Mouse (Mus musculus): Measurements from ENCODE around the gene Olfr1392. TPM values are rescaled to one million over a fixed set of nuclear protein-coding genes. Genes with fewer than 3 reads are reported as not detected.
A peak's percentile ranks its signal among the peaks of the same experiment; 100 is the strongest.
"Not testable (repeated sequence)": the region's sequence is repeated elsewhere in the genome, so short reads cannot be mapped to it uniquely, and the experiment has no call there.

The Olfr1392 gene
- total RNA-seq, 1 experiment from 2014 or later = not detected

DNA sequence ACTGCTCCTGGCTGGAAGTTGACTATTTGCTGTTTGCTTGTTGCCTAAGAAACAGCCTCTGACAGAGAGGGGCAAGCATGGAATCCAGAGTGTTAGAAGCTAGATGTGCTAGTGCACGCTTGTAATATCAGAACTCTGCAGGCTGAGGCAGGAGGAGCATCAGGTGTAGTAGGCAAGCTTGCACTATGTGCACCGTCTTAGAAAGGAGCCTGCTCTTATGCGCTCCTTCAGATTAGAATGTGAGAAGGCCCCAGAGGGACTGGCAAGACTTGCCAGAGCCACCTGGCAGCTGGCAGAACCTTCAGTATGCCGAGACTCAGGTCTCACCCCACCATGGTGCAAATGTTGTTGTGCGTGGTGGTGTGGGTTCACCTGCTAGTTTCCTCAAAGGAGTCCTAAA lies 33.0 kb upstream of the Olfr1392 start:
- DNase-seq = no peak

DNA sequence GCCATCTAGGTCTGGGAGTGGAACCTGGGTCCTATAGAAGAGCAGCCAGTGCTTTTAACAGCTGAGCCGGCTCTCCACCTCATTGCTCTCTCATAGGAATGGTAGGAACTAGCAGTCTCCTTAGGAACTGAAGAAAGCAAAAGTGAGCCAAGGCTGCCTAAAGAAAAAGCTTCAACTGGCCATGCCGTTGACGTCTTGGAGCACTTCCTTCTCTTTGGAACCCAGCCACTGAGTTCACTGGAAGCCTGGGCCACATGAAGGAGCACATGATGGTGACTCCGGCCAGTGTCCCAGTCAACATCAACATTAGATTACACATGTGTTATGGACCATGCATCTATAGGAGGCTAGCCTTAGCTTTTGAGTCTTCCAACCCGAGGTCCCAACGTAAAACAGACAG lies 32.0 kb upstream of the Olfr1392 start:
- DNase-seq = peak; percentile 26

DNA sequence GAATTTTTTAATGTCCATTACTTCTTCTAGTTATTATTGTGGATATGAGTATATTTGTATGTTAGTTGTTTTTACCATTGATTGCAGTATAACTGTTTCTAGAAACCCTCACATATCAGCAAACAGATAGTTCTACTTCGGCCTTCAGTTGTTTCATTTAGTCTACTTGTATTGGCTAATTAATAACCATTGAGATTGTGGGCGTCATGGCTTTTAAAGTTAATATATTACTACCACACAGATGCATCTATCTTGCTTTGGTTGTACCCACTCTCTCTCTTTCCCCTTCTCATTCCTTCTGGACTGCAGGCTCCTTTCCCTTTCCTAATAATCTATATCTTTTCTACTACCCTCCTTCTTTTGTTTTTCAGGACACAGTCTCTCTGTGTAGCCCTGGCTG lies 25.8 kb upstream of the Olfr1392 start:
- no peak for DNase-seq

DNA sequence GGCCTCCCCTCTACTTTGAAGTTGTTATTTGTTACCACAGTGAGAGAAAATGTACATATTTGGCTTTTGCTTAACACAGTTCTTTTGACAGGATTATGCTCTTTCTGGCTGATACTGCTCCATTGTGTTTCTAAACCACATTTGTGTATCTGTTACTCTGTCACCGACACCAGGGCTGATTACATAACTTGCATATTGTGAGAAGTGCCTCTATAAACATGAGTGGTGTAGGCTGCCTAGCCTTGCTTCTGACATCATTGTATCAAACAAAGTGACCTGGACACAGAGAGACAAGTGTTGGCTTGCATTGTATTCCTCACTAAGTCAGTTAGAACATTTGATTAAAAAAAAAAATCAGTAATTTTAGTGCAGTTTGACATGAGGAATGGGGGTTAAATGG lies 25.3 kb upstream of the Olfr1392 start:
- DNase-seq = no peak

DNA sequence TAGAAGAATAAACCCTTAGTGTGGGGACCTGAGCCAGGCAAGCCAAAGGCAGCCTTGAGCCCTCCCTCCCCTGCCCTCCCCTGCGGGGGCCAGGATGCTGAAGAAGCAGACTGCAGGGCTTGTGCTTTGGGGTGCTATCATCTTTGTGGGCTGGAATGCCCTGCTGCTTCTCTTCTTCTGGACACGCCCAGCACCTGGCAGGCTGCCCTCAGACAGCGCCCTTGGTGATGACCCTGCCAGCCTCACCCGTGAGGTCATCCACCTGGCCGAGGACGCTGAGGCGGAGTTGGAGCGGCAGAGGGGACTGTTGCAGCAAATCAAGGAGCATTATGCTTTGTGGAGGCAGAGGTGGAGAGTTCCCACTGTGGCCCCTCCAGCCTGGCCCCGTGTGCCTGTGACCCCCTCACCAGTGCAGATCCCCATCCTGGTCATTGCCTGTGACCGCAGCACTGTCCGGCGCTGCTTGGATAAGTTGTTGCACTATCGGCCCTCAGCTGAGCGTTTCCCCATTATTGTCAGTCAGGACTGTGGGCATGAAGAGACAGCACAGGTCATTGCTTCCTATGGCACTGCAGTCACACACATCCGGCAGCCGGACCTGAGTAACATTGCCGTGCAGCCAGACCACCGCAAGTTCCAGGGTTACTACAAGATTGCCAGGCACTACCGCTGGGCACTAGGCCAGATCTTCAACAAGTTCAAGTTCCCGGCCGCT lies 24.3 kb upstream of the Olfr1392 start:
- DNase-seq = peak; percentile 93

DNA sequence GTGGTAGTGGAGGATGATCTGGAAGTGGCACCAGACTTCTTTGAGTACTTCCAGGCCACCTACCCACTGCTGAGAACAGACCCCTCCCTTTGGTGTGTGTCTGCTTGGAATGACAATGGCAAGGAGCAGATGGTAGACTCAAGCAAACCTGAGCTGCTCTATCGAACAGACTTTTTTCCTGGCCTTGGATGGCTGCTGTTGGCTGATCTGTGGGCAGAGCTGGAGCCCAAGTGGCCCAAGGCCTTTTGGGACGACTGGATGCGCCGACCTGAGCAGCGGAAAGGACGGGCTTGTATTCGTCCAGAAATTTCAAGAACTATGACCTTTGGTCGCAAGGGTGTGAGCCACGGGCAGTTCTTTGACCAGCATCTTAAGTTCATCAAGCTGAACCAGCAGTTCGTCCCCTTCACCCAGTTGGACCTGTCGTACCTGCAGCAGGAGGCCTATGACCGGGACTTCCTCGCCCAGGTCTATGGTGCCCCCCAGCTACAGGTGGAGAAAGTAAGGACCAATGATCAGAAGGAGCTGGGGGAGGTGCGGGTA lies 23.7 kb upstream of the Olfr1392 start:
- no peak for DNase-seq

DNA sequence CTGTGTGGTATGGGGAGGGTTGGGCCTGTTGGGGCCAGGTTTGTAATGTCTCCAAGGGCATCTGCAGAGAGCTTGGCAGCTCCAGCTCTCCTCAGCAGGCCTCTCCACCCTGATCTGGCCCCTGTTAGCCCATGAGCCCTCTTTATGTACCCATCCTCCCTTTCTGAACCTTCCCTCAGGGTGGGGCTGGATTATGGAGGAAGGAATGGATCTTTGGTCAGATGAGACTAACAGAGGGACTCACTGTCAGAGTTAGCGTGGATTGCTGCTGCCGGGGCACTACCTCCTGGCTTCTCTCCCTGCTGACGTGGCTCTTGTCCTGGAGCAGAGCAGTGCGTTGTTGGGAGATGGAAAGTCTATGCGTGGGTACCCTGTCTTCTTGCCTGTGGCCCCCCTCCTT lies 22.8 kb upstream of the Olfr1392 start:
- DNase-seq = no peak

DNA sequence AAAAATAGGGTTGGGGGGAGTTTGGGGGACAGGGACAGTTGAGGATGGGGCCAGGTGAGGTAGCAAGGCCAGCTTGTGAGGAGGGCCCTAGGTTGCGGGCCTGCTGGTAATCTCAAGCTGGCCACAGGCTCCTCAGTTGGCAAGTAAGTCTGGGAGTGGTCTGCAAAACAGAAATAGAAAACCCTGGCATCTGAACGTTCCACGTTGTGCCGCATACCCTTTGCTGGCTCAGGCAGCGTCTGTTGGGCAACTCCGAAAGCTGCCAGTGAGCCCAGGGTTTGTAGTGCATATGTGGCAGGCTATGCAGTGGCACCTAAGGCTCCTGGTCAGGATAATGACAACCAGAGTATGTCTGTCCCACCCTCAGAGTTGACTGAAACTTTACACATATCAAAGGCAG lies 21.9 kb upstream of the Olfr1392 start:
- DNase-seq = no peak

DNA sequence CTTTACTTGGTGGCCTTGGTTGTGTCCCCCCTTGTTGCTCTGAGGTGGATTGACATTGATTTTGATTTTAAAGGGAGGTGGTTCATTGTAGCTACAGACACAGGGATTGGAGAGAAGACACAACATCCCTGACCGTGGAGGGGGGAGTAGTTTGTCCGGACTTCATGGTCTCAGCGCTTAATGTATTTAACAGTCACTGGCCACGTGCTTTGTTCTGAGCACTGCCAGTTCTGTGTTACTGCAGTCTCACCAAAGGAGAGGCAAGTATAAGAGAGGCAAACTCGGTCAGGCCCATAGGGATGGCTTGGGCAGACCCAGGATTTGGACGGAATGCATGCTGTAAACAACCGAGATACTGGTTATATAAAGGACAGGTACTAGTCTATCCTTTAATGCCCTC lies 21.0 kb upstream of the Olfr1392 start:
- no peak for DNase-seq

DNA sequence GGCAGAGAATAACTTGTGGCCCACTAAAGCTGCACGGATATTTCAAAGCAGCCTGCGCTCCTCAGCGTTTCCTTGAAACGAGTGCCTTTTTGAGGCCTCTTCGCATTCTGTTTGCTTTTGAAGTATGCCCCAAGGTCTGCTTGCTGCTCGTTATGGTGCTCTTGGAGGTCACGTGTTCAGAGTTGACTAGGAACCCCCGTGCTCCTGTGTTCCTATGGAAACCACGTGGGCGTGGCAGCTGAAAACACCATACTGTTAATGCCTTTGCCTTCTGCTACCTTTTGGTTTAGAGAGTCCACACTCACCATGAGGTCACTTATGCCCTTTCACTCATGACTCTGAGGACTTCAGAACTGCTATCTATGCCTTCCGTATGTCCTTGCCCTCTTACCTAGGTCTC lies 20.5 kb upstream of the Olfr1392 start:
- DNase-seq = peak; percentile 31

DNA sequence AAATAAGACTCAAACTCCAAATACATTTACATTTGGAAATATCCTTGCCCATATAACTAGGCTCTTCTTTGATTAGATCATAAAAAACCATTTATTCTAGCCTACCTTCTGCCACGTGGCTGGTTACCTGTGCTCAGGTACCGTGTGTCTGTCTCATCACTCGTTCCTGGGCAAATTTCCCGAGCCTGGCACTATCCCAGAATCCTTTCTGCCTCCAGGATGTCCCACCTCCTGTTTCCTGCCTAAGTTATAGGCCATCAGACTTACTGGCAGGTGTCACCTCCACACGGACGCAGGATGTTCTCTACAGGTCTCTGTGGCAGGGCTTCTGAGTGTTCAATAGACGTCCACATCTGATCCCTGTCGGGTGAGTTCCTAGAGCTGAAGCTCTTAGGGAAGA lies 20.0 kb upstream of the Olfr1392 start:
- no peak for DNase-seq

DNA sequence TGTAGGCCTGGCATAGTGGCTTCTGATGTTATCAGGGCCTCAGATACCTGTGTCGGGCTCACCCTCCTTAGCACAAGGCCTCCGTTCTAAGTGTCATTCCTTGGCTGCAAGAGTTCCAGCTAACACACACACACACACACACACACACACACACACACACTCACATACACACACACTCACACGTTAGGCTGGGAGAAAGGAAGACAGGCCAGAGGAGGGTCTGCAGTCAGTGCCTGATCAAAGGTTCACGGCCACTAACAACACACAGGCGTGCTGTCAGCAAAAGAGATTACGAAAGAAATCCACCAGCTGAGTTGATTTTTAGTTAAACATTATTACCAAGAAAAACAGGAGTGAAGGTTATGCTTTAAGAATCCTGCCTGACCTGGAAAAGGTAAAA lies 18.4 kb upstream of the Olfr1392 start:
- DNase-seq = no peak

DNA sequence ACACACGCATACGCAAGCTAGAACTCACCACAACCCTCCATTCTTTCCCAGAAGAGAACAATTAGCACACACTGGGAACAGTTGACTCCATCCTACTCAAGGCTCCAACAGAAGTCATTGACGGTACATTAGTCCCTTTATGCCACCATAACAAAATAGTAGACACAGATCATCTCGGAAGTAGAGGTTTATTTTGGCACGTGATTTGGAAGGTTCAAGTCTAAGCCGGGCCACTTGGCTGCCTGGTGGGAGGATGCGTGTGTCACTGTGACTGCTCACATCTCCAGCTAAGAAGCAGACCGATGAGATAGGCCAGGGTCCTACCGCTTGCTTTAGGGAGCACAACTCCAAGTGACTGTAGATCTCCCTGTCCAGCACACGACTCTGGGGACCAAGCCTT lies 17.8 kb upstream of the Olfr1392 start:
- DNase-seq = no peak

DNA sequence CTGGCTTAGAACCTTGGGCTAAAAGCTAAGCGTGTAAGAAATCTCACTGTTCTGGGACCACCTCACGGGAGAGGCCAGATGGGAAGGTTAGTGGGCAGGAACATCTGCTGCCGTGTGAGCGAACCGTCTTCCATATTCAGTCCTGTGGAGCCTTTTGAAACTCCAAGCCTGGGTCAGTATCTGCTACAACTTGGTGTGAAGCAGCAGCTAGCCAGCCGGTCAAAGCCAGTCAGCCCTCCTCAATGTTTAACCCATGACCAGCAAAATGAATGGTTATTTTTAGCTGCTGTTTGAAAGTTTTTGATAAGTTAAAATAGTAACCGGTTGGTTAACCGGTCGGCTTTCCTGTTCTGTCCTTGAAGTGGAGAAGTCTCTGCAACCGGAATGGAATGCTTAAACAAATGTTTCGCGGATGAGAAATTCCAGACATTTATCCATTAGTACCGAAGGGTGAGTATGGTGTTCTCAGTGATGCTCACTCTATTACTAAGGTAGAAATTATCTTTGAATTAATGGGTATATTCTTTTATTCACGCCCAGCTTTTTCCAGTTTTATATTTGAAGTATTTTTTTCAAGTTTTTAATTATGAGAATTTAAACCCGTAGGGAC lies 17.0 kb upstream of the Olfr1392 start:
- no peak for DNase-seq

DNA sequence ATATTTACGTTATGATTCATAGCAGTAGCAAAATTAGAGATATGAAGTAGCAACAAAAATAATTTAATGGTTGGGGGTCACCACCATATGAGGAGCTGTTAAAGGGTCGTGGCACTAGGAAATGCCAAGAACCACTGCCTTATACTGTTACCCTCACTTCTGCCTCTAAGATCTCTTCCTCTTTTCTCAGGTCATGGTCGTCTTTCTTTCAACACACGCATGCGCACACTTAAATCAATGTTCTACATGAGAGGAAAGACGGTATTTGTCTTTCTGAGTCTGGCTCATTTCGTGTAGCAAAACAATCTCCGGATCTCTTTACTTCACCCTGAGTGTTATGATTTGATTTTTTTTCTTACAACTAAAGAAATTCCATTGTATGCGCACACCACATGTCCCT lies 15.3 kb upstream of the Olfr1392 start:
- DNase-seq = no peak

DNA sequence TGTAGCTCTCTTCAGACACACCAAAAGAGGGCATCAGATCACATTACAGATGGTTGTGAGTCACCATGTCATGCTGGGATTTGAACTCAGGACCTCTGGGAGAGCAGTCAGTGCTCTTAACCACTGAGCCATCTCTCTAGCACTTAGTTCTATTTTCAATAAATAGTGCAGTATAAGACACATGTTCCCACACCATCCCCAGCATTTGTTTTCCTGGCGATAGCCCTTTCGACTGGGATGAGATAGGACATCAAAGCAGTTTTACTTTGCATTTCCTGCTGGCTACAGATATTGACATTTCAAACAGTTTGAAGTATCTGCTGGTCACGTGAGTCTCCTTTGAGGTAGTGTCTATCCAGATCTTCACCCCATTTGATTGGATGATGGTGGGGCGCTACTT lies 14.7 kb upstream of the Olfr1392 start:
- no peak for DNase-seq

DNA sequence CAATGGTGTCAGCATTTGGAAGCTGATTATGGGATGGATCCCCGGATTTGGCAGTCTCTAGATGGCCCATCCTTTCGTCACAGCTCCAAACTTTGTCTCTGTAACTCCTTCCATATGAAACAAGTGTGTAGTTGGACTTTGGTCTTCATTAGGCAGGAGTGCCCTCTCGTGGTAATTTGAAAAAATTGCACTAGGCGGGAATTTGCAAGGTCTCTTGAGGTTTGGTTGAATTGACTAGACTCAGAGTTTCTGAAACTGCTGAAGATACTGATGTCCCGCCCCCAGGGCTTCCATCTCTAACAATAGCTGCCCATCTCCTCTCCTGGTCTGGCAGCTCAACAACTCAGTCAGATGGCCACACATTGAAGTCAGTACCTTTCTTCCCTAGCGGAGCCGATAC lies 13.7 kb upstream of the Olfr1392 start:
- peak; percentile 53 for DNase-seq

DNA sequence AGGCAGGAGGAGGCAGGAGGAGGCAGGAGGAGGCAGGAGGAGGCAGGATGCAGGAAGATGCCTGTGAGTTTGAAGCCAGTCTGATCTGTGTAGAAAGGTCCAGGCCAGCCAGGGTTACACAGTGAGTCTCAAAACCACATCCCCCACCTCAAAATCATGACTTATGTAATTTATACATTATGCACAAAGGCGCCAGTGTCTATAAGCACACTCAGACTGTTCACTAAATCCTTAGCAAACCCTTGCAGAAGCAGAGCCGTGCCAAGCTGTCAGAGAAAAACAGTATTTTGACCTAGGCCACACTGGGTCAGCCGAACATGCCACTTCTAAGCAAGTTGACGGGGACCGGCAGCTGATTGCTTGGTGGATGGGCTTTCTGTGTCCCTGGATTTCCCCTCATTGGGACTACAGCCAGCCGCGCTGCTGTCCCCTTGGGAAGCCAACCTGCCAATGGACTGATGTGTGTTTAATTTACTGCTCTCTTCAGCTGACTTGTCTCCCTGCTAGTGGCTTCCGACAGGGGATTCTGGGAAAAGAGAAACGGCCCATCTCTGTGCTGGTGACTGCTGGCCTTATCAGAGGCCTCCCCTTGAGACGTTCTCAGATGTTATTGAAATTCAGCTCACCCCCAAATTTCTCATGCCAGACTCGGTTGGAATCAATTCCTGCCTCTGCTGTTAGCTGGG lies 11.1 kb upstream of the Olfr1392 start:
- DNase-seq = no peak

DNA sequence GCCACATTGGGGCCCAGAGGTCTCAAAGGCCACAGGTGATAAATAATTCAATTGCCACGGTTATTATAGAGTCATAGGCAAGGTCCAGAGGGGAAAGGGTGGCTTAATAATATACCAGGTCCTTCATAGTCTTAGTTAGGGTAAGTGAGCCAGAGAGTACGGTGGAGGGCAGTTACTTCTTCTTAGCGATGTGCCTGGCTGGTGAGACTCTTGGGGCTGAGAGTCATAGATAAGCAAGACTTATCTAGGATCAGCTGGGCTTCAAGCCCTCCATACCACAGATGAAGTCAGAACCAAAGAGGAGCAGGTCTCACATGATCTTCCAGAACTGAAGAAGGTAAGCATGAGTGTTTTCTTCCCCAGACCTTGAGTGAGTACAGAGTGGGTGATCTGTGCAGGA lies 6.9 kb upstream of the Olfr1392 start, which contains the start of gene Olfr1393:
Gene Olfr1393, plus strand, starts transcription at position 83 of the 400 bp plus-strand sequence.
- DNase-seq = no peak

DNA sequence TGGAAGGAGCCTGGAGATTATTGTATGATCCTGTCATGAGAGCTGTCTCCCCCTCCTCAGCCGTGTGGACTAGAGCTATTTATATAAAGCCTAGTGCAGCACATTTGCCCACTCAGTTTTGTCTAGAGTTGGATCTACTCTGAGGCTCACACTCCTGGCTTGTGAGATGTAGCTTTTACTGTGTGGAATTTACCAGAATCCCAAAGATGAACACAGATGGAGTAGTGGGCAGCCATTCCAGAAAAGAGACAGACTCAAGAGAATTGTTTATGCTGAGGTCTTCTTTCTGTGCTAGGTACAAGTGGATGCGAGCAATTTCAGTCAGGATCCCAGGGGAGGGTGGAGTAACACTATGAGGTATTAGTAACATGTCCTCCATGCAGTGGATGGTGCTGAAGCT lies 2.2 kb downstream of the Olfr1392 start:
- DNase-seq = no peak

DNA sequence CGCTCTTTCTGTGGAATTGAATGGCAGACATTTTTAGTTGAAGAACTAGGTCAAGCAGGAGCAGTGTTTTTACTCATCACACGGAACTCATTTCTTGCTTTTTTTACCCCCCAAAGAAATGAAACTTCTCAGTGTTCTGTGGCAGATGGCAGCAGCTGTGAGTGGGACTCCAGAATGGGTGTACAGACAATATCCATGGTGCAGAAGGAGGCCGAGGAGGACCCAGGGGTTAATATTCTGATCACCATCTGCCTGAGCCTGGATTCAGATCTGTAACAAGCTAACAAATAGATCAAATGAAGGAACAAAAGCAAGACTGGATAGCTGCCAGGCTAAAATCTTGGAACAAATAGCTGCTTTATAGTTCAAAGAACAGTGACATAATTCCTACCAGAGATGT lies 7.7 kb downstream of the Olfr1392 start:
- DNase-seq = no peak

DNA sequence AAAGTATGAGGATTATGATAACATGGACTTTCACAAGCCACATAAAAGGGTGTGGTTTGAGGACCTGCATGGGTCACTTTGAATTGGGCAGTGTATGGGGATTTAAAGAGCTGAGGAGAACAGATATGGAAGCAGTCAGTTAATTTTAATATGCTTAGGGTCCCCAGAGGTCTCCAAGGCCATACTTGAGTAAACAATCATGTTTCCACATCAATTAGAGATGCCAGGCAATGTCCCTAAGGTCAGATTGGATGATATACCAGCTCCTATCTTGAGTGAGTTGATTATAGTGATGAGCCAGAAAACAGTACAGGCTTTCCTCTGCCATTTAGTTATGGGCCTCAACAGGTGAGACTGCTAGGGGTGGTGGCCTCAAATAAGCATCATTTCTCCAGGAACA lies 19.4 kb downstream of the Olfr1392 start, which contains the start of gene Olfr10:
Gene Olfr10, plus strand, starts transcription at position 301 of the 400 bp plus-strand sequence.
- no peak for DNase-seq

DNA sequence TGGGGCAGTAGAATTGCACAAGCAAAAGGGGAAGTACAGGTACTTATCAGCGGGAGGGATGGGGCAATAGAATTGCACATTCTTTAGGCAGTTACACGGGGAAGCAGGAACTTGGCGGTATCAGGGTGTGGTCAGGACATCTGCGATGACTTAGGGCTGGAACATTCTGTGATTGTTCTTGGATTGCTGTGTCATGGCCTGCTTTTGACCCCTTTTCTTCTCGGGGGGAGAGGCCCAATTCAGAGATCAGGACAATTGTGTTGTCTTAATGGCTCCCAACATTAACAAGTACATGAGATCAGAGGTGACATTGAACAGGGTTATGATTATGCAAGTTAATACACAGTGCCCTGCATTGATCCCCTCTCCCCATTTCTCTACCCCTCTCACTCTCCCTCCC lies 23.5 kb downstream of the Olfr1392 start:
- DNase-seq = not testable (repeated sequence)
